Mouse (Mus musculus) intestine, embryonic 15.5 days (tissue): ENCODE data around the gene Znrd1. TPM values are rescaled to one million over a fixed set of nuclear protein-coding genes. Genes with fewer than 3 reads are reported as not detected.
A peak's percentile ranks its signal among the peaks of the same experiment; 100 is the strongest.

Experiments used
- ATAC-seq: fragments of 200-750 bp; cut with Nextera tagmentation; 2 replicates; pipeline ENCODE4 v1.8.0; 2017; ENCODE audit warnings: moderate TSS enrichment, moderate library complexity
- H3K27ac ChIP-seq: fragments of 300-500 bp; sonication (generic); 2 replicates; pipeline ENCODE4 v1.5.1; 2015; ENCODE audit warnings: mild to moderate bottlenecking, inconsistent platforms
- H3K27me3 ChIP-seq: fragments of 300-500 bp; sonication (generic); replicated peaks from 2 replicates; pipeline ENCODE4 v1.6.1; 2015; ENCODE audit warnings: inconsistent platforms
- H3K36me3 ChIP-seq: fragments of 300-500 bp; sonication (generic); 2 replicates; pipeline ENCODE4 v1.6.1; 2015; ENCODE audit warnings: inconsistent platforms
- H3K4me1 ChIP-seq: fragments of 300-500 bp; sonication (generic); replicated peaks from 2 replicates; pipeline ENCODE4 v1.6.1; 2015; ENCODE audit warnings: inconsistent platforms
- H3K4me2 ChIP-seq: fragments of 300-500 bp; sonication (generic); replicated peaks from 2 replicates; pipeline ENCODE4 v1.6.1; 2015; ENCODE audit warnings: mild to moderate bottlenecking, inconsistent platforms
- H3K4me3 ChIP-seq: fragments of 300-500 bp; sonication (generic); replicated peaks from 2 replicates; pipeline ENCODE4 v1.5.1; 2015; ENCODE audit warnings: inconsistent platforms
- H3K9ac ChIP-seq: fragments of 300-500 bp; sonication (generic); 2 replicates; pipeline ENCODE4 v1.6.1; 2015; ENCODE audit warnings: inconsistent platforms
- H3K9me3 ChIP-seq: fragments of 300-500 bp; sonication (generic); 2 replicates; pipeline ENCODE4 v1.6.1; 2016; ENCODE audit warnings: inconsistent platforms
- WGBS: fragments of 180-500 bp; shearing (Covaris S2); methylation state at CpG from one replicate; pipeline ENCODE4 v1.1.7; 2015; 5-methylcytosine and 5-hydroxymethylcytosine counted together
- polyA plus RNA-seq: library from polyadenylated mRNA; unstranded; fragments of >200 nt; fragmentation: Nextera tagmentation; extraction: Ambion mirVana; gene quantifications from 2 replicates; pipeline ENCODE4 v1.2.1, GENCODE M21; 2015

Znrd1 gene
- polyA plus RNA-seq, 1 experiment from 2014 or later: 76.3 TPM

- Histone ChIP-seq H3K36me3 (0 out of 2 replicates have a peak, but pooled peaks cover 4% of the 10 kb centered on the region), H3K9ac (peak overlapping the region; percentile 62), H3K4me3 (peak overlapping the region; percentile 58), H3K4me2 (peak overlapping the region; percentile 57), H3K27me3 (no peaks in the 10 kb centered on the region), H3K9me3 (no peaks in the 10 kb centered on the region), H3K4me1 (peaks cover 10% of the 10 kb centered on the region), H3K27ac (peak overlapping the region; percentile 19; the same call in 1 of the 2 replicates)
- ATAC-seq: no peak
- WGBS: 10% methylated on average over 12 of the region's 12 CpGs
Measured at GRCm38 (mm10) chr17:36958884-36959283, 525 bp upstream of the Znrd1 start.

- Histone ChIP-seq H3K36me3 (peaks cover 8% of the 10 kb centered on the region; the same call in 1 of the 2 replicates), H3K4me2 (no peak overlapping the region), H3K27ac (no peak overlapping the region), H3K27me3 (no peaks in the 10 kb centered on the region), H3K4me1 (peaks cover 7% of the 10 kb centered on the region), H3K9me3 (no peaks in the 10 kb centered on the region), H3K9ac (no peak overlapping the region), H3K4me3 (no peak overlapping the region)
- no peak for ATAC-seq
- WGBS: 94% methylated on average over 1 of the region's 1 CpGs
Measured at GRCm38 (mm10) chr17:36953062-36953461, 5.3 kb downstream of the Znrd1 start.

- WGBS: 91% methylated on average over 2 of the region's 2 CpGs
- H3K27ac ChIP-seq: no peak overlapping the region
- H3K9me3 ChIP-seq: no peaks in the 10 kb centered on the region
- H3K36me3 ChIP-seq: peaks cover 8% of the 10 kb centered on the region; the same call in 1 of the 2 replicates
- H3K4me1 ChIP-seq: peaks cover 10% of the 10 kb centered on the region
- no peak overlapping the region for H3K4me2 ChIP-seq
- H3K27me3 ChIP-seq: no peaks in the 10 kb centered on the region
- ATAC-seq: no peak
- H3K9ac ChIP-seq: no peak overlapping the region
- no peak overlapping the region for H3K4me3 ChIP-seq
Measured at GRCm38 (mm10) chr17:36952631-36953030, 5.7 kb downstream of the Znrd1 start.

GRCm38 (mm10) chr17:36950981-36951947, 7.1 kb downstream of the Znrd1 start, which contains the start of gene Ppp1r11:
Ppp1r11 (minus strand) TSS chr17:36951741.
- Histone ChIP-seq H3K4me2 (peak within 1 kb of the TSS; percentile 69), H3K27ac (peak within 1 kb of the TSS; percentile 62), H3K36me3 (peaks cover 8% of the 10 kb centered on the region; the same call in 1 of the 2 replicates), H3K9me3 (no peaks in the 10 kb centered on the region), H3K27me3 (no peaks in the 10 kb centered on the region), H3K4me1 (peaks cover 18% of the 10 kb centered on the region), H3K4me3 (peak within 1 kb of the TSS; percentile 67), H3K9ac (peak within 1 kb of the TSS; percentile 69)
- 2% methylated on average over 36 of the region's 36 CpGs for WGBS
- ATAC-seq: peak; percentile 97

- no peak overlapping the region for H3K4me3 ChIP-seq
- no peak overlapping the region for H3K27ac ChIP-seq
- WGBS: 93% methylated on average over 8 of the region's 8 CpGs
- peaks cover 13% of the 10 kb centered on the region for H3K27me3 ChIP-seq
- no peaks in the 10 kb centered on the region for H3K9me3 ChIP-seq
- H3K36me3 ChIP-seq: peaks cover 4% of the 10 kb centered on the region; the same call in 1 of the 2 replicates
- no peak for ATAC-seq
- peaks cover 18% of the 10 kb centered on the region for H3K4me1 ChIP-seq
- H3K4me2 ChIP-seq: no peak overlapping the region
- no peak overlapping the region for H3K9ac ChIP-seq
Measured at GRCm38 (mm10) chr17:36949265-36949664, 9.1 kb downstream of the Znrd1 start.

GRCm38 (mm10) chr17:36948286-36948685, 10.1 kb downstream of the Znrd1 start:
- 88% methylated on average over 1 of the region's 1 CpGs for WGBS
- H3K4me1 ChIP-seq: peaks cover 19% of the 10 kb centered on the region
- no peak overlapping the region for H3K4me3 ChIP-seq
- peaks cover 4% of the 10 kb centered on the region; the same call in 1 of the 2 replicates for H3K36me3 ChIP-seq
- peaks cover 22% of the 10 kb centered on the region for H3K27me3 ChIP-seq
- no peak overlapping the region for H3K4me2 ChIP-seq
- H3K9ac ChIP-seq: no peak overlapping the region
- no peak overlapping the region for H3K27ac ChIP-seq
- no peak for ATAC-seq
- H3K9me3 ChIP-seq: no peaks in the 10 kb centered on the region

- no peaks in the 10 kb centered on the region for H3K9me3 ChIP-seq
- peaks cover 29% of the 10 kb centered on the region for H3K4me1 ChIP-seq
- peaks cover 4% of the 10 kb centered on the region; the same call in 1 of the 2 replicates for H3K36me3 ChIP-seq
- peak; percentile 42 for ATAC-seq
- no peak overlapping the region for H3K27ac ChIP-seq
- peak overlapping the region; percentile 99 for H3K4me2 ChIP-seq
- peak overlapping the region; percentile 52 for H3K4me3 ChIP-seq
- WGBS: 2% methylated on average over 62 of the region's 62 CpGs
- H3K9ac ChIP-seq: peak overlapping the region; percentile 67
- peaks cover 32% of the 10 kb centered on the region for H3K27me3 ChIP-seq
Measured at GRCm38 (mm10) chr17:36947051-36947819, 11.1 kb downstream of the Znrd1 start.

GRCm38 (mm10) chr17:36944121-36944775, 14.1 kb downstream of the Znrd1 start:
- WGBS: 20% methylated on average over 9 of the region's 9 CpGs
- Histone ChIP-seq H3K9me3 (no peaks in the 10 kb centered on the region), H3K9ac (no peak overlapping the region), H3K27ac (no peak overlapping the region), H3K4me1 (peaks cover 25% of the 10 kb centered on the region), H3K36me3 (peaks cover 4% of the 10 kb centered on the region; the same call in 1 of the 2 replicates), H3K4me2 (no peak overlapping the region), H3K4me3 (no peak overlapping the region), H3K27me3 (peaks cover 35% of the 10 kb centered on the region)
- ATAC-seq: no peak

GRCm38 (mm10) chr17:36943691-36944090, 14.7 kb downstream of the Znrd1 start:
- no peak overlapping the region for H3K9ac ChIP-seq
- WGBS: 24% methylated on average over 5 of the region's 5 CpGs

GRCm38 (mm10) chr17:36942791-36943471, 15.4 kb downstream of the Znrd1 start, which contains the start of gene Rnf39:
Rnf39 (plus strand) TSS chr17:36942918.
- Histone ChIP-seq H3K9ac (peak within 1 kb of the TSS; percentile 45), H3K4me2 (peak within 1 kb of the TSS; percentile 91), H3K9me3 (no peaks in the 10 kb centered on the region), H3K36me3 (no peaks in the 10 kb centered on the region), H3K27me3 (peaks cover 35% of the 10 kb centered on the region), H3K4me1 (peaks cover 25% of the 10 kb centered on the region), H3K4me3 (peak within 1 kb of the TSS; percentile 43), H3K27ac (no peak within 1 kb of the TSS)
- 2% methylated on average over 59 of the region's 59 CpGs for WGBS
- peak; percentile 61 for ATAC-seq

More at GRCm38 (mm10) chr17:36943691-36944090, 14.7 kb downstream of the Znrd1 start:
- H3K4me2 ChIP-seq: peak overlapping the region; percentile 91
- H3K4me3 ChIP-seq: peak overlapping the region; percentile 43
- H3K4me1 ChIP-seq: peaks cover 25% of the 10 kb centered on the region
- H3K27ac ChIP-seq: no peak overlapping the region
- ATAC-seq: no peak
- H3K9me3 ChIP-seq: no peaks in the 10 kb centered on the region
- H3K36me3 ChIP-seq: no peaks in the 10 kb centered on the region; the same call in 1 of the 2 replicates
- H3K27me3 ChIP-seq: peaks cover 35% of the 10 kb centered on the region

GRCm38 (mm10) chr17:36942391-36942790, 16.0 kb downstream of the Znrd1 start:
- Histone ChIP-seq H3K36me3 (no peaks in the 10 kb centered on the region), H3K4me2 (peak overlapping the region; percentile 91), H3K9ac (no peak overlapping the region), H3K4me3 (peak overlapping the region; percentile 43), H3K9me3 (no peaks in the 10 kb centered on the region), H3K27me3 (peaks cover 35% of the 10 kb centered on the region), H3K4me1 (peaks cover 20% of the 10 kb centered on the region), H3K27ac (no peak overlapping the region)
- WGBS: 47% methylated on average over 10 of the region's 10 CpGs
- ATAC-seq: no peak; the same call in 1 of the 2 replicates
